Mouse (Mus musculus) cerebellum, postnatal 10 days (tissue): ENCODE measurements at regions not wholly inside any gene's neighbourhood (a gene's known extent, or its start where the extent isn't known, plus 50 kb on each side); places are given as distances from the start of the nearest gene placed in this dataset.
A peak's percentile ranks its signal among the peaks of the same experiment; 100 is the strongest.
"Not testable (repeated sequence)": the region's sequence is repeated elsewhere in the genome, so short reads cannot be mapped to it uniquely, and the experiment has no call there.

ENCODE experiments used
- DNase-seq, 2 experiments: peaks; one replicate each; pipeline ENCODE4 v3.0.0; 2021; ENCODE audit warnings: mixed read lengths in 2 of 2

GRCm38 (mm10) chr16:65629186-65629585, 66.7 kb upstream of the Chmp2b start:
- DNase-seq: peak; percentile 76 to 85

DNA sequence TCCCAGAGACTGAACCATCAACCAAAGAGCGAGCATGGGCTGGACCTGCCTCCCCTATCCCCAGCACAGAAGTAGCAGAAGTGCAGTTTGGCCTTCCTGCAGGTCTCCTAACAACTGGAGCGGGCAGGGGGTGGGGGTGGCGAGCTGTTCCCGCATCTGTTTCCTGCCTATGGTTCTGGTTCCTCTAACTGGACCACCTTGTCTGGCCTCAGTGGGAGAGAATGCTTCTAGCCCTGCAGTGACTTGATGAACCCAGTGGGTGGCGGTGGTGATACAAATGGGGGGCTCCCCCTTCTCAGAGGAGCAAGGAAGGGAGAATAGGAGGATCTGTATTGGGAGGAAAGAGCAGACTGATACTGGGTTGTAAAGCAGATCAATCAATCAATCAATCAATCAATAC, 69.2 kb upstream of the Chmp2b start:
- DNase-seq: peak in 1 of 2 experiments; percentile 6

DNA sequence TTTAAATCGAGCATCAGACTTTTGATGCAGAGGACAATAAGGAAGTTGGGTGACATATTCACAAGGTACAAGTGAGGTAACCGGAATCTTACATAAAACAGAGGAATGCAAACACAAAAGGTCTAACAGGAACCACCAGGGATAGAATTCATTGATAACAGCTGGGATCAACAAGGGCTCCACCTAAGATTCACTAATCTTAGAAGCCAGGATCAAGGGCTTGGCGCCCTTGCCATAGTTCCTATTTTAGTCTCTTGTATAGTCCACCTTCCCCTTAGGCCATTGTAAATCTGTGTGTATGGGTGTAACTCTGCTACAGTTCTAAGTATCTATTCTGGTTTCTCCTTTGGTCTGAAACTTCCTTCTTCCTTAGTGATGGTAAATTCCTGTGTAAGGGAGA, 84.2 kb upstream of the Chmp2b start:
- not testable (repeated sequence) for DNase-seq

DNA sequence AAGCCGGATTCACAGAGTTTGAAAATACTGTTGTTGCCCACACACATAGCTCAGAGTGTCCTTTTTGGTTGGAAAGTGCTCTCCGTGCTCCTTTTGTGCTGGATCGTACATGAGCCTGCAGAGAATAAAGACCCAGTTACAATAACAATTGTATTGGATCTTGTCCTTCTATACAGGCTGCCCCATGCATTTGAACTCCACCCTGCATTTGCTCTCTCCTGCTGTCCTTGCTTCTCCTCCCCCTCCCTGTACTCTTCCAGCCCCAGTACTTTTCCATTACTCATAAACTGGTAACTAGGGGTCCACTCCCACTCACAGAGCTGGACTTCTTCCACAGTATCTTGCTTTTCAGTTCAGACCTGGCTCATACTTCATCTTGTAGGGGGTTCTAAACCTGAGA, 86.5 kb upstream of the Chmp2b start:
- DNase-seq: no peak

DNA sequence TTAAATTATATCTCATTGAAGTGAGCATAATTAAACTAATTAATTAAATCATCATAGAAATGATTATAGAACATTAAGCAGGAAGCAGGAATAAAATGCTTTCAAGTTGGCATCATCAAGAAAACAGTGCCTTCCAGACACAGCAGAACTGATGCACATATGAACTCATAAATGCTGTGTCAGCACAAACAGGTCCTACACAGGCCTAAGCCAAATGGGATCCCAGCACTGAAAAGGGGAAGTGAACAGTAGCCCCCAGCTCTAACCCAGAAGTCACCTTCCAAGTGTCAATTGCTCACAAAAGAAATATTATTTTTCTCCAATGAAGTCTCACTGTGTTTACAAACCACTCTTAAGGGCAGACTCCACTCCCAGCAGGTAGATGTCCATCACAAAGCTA, 93.0 kb upstream of the Chmp2b start:
- DNase-seq: no peak

GRCm38 (mm10) chr16:65657829-65658228, 95.3 kb upstream of the Chmp2b start:
- no peak for DNase-seq

DNA sequence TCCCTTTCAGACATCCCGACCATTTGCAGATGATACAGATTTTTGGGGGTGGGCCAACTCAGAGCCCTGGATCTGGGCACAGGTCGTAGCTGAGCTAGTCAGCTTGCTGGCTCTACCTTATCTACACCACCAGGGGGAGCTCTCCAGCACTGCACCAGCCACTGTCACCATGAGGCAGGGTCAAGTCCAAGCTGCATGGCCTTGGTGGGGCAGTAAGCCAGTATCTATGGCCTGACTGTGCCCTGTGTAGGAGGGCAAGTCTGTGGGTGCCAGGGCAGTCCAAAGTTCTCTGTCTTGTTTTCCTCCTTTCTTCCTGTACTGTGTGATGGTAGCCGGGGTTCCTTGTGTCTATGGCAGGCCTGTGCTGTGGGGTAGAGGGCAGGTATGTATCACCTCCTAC, 102.3 kb upstream of the Chmp2b start:
- DNase-seq: peak; percentile 43

GRCm38 (mm10) chr16:65672116-65672515, 109.6 kb upstream of the Chmp2b start:
- DNase-seq: no peak

DNA sequence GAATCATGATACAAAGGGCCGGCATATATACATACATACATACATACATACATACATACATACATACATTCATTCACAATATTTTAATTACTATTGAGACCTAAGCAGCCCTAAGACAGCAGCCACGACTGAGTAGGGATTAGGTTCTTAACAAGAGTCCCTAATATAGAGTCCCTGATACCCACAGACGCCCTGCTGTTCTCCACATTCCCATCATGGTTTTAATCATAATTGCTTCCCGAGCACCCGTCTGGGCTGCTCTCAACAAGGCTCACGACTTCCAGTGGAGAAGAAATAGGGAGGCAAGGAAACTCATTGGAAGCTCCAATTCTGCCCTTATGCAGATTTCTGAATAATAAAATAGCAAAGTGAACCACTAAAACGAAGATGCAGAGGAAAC, 120.6 kb upstream of the Chmp2b start:
- DNase-seq: no peak

DNA sequence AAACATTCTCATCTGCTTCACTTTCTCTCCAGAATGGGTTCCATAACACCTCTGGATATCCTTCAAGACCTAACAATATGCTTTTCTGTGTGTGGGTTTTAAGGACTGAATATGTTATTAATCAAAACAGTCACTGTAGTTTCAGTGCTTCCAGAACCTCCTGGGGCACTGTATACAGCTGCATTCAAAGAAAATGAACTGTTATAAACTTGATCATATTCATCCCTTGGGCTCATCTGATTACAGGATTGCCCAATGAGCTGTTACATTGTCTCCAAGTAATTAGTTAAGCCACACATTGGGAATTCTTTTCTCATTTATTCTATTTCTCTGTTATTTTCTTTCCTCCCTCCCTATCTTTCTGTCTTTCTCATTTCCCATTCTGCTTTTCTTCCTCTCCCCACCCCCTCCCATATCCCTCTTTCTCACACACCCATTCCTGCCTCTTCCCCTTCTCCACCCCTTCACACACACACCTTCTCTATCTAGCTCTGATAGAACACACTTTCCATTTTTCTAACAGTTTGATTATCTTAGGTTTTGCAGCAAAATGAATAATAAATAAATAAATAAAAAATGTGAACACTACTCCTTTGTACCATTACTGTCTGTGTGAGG, 121.3 kb upstream of the Chmp2b start:
- DNase-seq: no peak

DNA sequence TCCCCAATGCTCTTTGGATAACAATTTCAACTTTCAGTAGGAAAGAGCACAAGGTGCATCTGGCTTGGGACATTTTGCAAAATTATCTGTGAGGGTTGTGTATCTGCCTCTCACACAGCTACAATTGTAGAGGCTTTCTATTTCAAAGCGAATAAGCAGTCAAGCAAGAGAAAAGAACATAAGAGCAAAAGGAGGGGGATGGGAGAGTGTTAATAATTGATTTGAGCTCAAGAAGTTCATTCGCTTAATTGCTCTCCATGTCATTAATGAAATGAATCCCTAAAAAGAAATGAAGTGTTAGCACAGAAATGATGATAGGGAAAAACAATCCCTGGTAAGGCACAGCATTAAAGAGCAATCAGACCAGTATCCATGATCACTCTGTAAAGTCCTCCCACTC, 121.4 kb upstream of the Vgll3 start:
- no peak for DNase-seq

DNA sequence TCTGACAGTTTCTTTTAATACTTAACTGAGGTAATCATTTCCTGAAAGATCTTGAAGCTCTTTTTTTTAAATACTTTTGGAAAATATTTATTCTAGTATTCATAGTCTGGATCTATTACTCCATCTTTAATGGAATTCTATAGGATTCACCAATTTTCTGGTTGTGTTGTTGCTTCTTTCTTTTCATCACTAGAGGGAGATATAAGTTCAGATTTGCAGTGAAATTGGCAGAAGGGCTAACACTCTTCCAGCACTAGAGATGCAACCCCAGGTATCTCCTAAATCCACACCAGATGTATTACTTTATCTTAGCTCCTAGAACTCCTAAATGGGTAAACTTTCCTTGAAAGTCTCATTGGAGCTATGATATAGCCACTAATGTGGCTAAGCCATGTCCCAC, 99.4 kb upstream of the Vgll3 start:
- DNase-seq: peak in 1 of 2 experiments; percentile 10

DNA sequence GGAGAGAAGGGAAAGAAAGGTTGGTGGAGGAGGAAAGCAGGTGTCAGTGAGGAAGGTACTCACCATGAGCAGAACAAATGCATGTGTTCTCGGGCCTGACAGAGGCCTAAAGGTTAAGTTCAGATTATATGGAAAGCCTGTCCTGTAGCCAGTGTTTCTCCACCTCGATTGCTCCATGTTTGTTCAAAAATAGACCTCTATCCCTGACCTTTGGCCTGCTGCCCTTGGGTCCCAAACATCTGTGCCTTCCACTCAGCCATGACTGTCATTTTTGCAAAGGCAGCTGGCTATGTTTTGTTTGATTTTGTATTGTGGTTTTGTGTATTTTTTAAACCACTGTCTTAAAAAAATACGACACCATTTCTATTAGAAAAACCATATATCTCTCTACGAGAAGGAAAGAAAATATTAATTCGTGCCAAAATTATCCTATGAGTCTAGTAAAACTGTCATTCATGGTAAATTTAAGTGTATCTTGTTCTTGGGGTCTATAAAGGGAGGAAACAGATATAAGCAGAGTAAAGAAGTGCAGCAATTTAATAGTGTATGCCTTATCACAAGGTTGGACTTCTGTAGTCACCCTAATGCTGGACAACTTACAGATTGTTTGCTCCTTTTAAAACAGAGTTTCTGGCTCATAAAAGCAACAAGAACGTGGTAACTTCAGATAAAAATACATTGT, 96.1 kb upstream of the Vgll3 start:
- DNase-seq: no peak

DNA sequence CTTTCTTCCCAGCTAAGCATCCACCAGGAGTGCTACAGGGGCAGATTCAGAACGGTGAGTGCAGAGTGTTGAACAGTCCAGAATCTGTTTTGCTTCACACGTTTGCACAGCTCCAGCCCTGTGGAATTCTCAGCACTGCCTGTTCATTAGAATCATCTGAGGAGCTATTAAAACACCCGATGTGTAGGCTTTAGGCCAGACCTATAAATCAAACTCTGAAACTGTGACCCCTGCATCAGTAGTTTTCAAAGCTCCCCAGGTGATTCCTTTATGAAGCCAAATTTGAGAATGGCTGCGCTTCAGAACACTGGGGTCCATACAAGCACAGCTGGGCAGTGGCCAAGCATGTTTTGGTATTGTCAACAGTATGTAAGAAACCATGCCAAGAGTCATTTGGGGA, 94.1 kb upstream of the Vgll3 start:
- peak; percentile 2 to 3 for DNase-seq

- DNase-seq: no peak
Observed at GRCm38 (mm10) chr16:65725559-65726269, 89.3 kb upstream of the Vgll3 start.

DNA sequence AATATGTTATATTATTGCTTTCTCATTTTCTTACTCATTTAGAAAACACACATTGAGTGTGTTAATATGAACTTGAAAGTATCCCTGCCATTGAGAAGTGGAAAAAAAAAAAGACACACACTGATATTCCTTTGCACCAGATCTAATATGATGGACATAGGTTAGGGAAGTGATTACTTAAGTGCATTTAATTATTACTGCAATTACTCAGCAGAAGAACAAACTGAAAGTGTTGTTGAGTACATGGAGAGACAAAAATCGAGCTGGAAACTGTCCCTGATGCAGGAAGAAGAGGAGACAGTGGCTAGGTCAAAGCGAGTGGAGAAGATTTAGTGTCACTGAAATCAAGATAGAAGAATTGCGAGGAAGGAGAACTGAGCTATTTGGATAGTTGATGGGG, 88.8 kb upstream of the Vgll3 start:
- no peak for DNase-seq

DNA sequence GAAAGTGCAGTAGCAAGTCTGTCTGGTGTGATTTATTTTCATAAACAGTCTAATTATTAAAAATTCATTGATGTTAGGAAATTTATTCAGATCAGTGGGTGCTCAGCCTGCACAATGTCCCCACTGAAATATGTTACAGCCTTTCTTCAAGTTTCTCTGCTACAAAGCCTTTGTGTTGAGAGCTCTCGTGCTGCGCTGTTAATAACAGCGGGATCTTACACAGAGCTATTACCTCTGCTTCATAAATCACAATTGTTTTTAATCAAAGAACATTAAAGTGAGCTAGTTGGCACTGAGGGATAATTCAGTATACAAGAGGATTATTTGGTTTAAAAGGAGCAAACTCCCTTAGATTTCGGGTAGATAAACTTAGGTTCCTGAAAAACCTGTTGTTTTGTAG, 85.7 kb upstream of the Vgll3 start:
- DNase-seq: no peak

GRCm38 (mm10) chr16:65739652-65740051, 75.4 kb upstream of the Vgll3 start:
- DNase-seq: no peak

DNA sequence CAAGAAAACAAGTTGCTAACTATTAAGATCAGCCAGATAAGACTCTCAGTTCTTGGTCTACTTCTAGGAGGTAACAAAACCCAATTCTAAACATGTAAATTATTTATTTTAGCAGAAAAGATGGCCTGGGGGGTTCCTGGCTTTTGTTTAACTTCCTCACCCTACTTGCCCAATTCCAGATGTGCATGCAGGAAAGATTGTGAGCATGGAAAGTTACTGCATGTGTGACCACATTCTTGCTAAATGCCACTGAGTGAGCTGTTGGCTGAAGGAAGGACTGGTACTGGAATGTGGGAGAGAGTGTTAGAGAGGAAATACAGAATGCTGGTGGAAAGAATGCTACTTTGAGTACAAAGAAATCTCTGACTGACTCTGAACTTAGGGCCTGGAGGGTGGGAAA, 72.1 kb upstream of the Vgll3 start:
- DNase-seq: no peak

DNA sequence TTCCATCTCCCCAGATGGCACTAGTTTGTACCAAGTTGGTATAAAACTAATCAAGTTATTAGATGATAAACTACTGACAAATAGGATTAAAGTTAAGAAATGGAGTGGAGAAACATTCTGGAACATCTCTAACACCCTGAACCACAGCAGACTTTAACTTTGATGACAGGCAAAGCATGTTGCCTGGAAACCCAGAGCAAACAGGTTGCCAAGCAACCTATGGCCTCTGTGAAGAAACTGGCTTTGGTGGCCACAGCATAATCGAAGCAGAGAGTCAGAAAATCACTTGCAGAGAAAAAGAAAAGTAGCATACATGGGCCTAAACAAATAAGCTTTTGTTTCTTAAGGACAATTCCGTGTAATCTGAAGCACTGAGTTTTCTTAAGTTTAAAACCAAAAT, 59.4 kb upstream of the Vgll3 start:
- DNase-seq: no peak
